Mouse (Mus musculus) lung, adult 2 months (tissue): ENCODE data around the gene Nfya.

Source experiments
- CTCF ChIP-seq: fragments of 200-500 bp; IDR thresholded peaks from 2 replicates; pipeline ENCODE4 v1.5.1; 2011; ENCODE audit warnings: mild to moderate bottlenecking, low read length, control low read depth; ENCODE audit not compliant: insufficient read depth
- POLR2A ChIP-seq: fragments of 200-500 bp; IDR thresholded peaks from 2 replicates; pipeline ENCODE4 v1.6.1; 2011; ENCODE audit warnings: low read depth, mild to moderate bottlenecking, control low read depth, low read length, borderline replicate concordance; ENCODE audit errors: extremely low read depth

- TF ChIP-seq POLR2A = no peak
- TF ChIP-seq CTCF = no peak
Observed at GRCm38 (mm10) chr17:48454688-48455087, 45.0 kb upstream of the Nfya start, which contains the start of gene Unc5cl.
